Mouse (Mus musculus): ENCODE results near the gene Zfp750. TPM values are rescaled to one million over a fixed set of nuclear protein-coding genes. Genes with fewer than 3 reads are reported as not detected.

Gene Zfp750
- total RNA-seq, 1 experiment from 2014 or later: 1.8 TPM

DNA sequence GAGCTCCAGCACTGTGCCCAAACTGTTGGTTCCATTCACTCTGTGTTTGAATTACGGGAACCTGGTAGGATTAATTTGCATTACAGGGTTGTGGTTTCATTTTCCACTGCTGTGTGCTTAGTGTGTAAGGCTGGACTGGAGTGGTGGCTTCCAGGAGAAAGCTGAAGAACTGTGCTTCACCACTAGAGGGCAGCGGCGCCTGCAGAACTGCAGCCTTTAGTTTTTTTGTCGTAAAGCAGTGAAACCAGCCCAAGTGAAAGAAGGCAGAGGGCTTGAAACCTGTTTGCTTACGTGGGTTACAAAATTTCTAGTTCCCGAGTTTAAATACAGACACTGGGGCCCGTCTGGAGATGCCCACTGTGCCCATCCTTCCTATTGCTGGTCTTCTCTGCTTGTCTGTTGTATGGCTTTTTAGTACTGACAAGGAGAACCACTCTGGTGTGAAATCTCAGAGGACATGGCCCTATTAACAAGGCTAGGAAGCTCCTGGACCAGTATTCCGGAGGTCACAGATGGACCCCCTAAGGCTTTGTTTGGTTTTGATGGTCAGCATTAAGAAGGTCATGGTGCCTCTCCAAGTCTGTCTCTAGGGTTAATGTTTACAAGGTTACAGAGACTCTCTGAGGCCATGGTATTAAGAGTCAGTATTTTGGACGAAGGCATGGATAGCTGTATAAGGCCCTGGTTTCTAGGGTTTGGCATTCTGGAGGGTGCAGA, 43.3 kb downstream of the Zfp750 start:
- peak; percentile 87 for DNase-seq

DNA sequence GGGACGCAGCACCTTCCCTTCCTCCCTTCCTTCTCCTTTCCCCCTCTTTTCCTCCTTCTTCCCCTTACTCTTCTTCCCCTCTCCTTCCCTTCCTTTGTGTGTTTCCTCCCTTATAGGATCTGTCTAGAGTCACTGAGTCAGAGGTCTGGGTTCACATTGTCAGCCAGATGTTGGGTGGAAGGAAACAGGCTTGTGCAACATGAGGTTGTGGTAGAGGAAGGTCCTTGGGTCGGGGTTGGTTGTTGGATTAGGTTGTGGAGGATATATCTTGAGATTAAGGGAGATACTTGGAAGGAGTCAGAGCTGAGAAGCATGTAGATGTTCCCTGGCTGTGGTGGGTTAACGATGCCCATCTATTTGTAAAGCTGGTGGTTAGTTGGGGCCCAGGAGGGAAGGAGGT, 44.3 kb downstream of the Zfp750 start:
- no peak for DNase-seq

DNA sequence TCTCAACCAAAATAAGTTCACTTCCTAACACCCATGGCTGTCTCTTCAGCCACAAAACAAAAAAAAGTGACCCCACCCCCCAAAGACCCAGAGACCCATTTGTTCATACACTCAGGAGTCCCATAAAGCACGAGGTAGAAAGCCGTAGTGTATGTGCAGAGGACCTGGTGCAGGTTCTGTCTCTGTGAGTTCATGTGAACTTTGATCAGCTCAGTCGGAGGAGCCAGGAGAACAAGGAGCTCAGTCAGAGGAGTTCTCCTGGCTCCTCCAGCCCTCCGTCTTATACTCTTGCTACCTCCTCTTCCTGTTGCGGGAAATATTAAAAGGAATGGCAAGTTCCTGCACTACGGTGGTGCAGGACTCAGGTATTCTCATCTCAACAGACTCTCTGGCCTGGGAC, 51.7 kb downstream of the Zfp750 start:
- DNase-seq: no peak

Other genes with a start within 250 kb of the Zfp750 start
- gene Wdr45b, start 164.9 kb downstream of the Zfp750 start, total RNA-seq (2021): 53.3 and 54.3 TPM in 2 replicates
- gene Rab40b, start 131.1 kb downstream of the Zfp750 start, total RNA-seq (2021): 3.9 and 4.9 TPM in 2 replicates
- gene Fn3krp, start 97.9 kb downstream of the Zfp750 start, total RNA-seq (2021): 16.7 and 17.7 TPM in 2 replicates
- 7.6 and 13.7 TPM in 2 replicates for gene Fn3k, start 84.4 kb downstream of the Zfp750 start, total RNA-seq (2021)
- gene Tbcd, start 67.4 kb downstream of the Zfp750 start, total RNA-seq (2021): 31.6 and 37.9 TPM in 2 replicates
- 8.6 and 10.1 TPM in 2 replicates for gene B3gntl1, start 153.8 kb upstream of the Zfp750 start, total RNA-seq (2021)
- gene Metrnl, start 182.2 kb upstream of the Zfp750 start, total RNA-seq (2021): 32.8 and 48.8 TPM in 2 replicates

Data from adrenal gland, postnatal 14 days (tissue).